Comparison of ENCODE assay signal across 23 mouse cellular contexts in the genomic region with DNA sequence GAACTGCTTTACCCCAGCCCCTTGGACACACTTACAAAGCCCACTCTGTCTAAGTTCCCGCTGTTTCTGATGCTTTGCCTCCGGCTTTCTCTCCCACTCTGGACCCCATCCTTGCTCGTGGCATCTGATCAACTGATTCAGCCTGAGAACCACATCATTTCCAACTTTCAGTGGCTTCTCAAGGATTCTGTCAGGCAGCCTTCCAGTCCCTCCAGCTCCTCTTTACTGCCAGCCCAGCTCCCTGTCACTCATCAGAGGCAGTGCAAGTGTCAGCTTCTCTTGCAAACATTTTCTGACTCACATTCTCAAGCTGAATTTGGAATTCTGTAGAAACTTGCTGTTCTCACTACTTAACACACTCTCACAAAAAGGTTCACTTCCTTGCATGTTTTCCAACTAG. TPM values are rescaled to one million over a fixed set of nuclear protein-coding genes. Genes with fewer than 3 reads are reported as not detected.
DNase-seq lines count a peak whose midpoint lies in the region.
"Had no signal": no experiment of that assay in that cellular context is flagged by ENCODE, and none has a peak within 500 bp of the region (broad histone marks: within the 10 kb centered on the region; RNA-seq: fewer than 3 reads in every experiment).

No protein-coding gene starts in this region.

- peak; percentile 56 for DNase-seq in heart, adult 11 months
- no peak for DNase-seq in heart, postnatal 4 days
- DNase-seq in right cerebral cortex, postnatal 4 days: peak; percentile 7
- DNase-seq in right cerebral cortex, adult 2 months (ENCODE audit: low spot score in 2 of 2): no peak
- no peak for DNase-seq in urinary bladder, adult 2 months (ENCODE audit: low spot score)
- DNase-seq: adrenal gland, adult 8-10 months; cerebellum, adult 11-12 months; cerebellum, adult 9-11 months; gastrocnemius, postnatal 14 days; kidney, adult 9 months; layer of hippocampus, adult 9-11 months; lung, embryonic 14.5 days; lung, postnatal 36 days had no signal

- H3K4me3 ChIP-seq in brown adipose tissue, adult 24 weeks (ENCODE audit: insufficient read depth, low read depth, low read length): no peak overlapping the region
- H3K4me3 ChIP-seq: erythroblast, embryonic 14.5 days; limb, embryonic 12.5 days; liver, embryonic 15.5 days had no signal

- 0 out of 2 replicates have a peak overlapping the region, but pooled peaks have one; percentile 2 for H3K27ac ChIP-seq in brown adipose tissue, adult 24 weeks (replicated peaks; ENCODE audit: low read depth, low read length)
- H3K27ac ChIP-seq: hindbrain, embryonic 14.5 days; limb, embryonic 12.5 days; liver, embryonic 15.5 days; stomach, postnatal 0 days had no signal

- peaks cover 3% of the 10 kb centered on the region; the same call in 1 of the 2 replicates for H3K4me1 ChIP-seq in brown adipose tissue, adult 24 weeks (ENCODE audit: control insufficient read depth, insufficient read depth, insufficient read length, low read length)
- H3K4me1 ChIP-seq: liver, embryonic 15.5 days had no signal

RNA-seq across cellular contexts. Expression of gene Me1, which starts 34.5 kb away (rescaled TPM):
- total RNA-seq in heart, postnatal 4 days (2021): 10 to 100 TPM; 42.5 to 46.4 TPM
- 817 and 987 TPM in 2 replicates for polyA plus RNA-seq in brown adipose tissue, adult 24 weeks (2012; ENCODE audit: insufficient read depth, insufficient read length, missing spikeins)
- polyA plus RNA-seq in urinary bladder, adult 2 months (2012; rRNA removed): 120 and 127 TPM in 2 replicates
- total RNA-seq: granulocyte monocyte progenitor cell, adult 5-6 weeks; megakaryocyte, adult 5-6 weeks; neutrophil, adult 5-6 weeks had no signal
- polyA plus RNA-seq: activated CD4-positive, CD25-positive, alpha-beta regulatory T cell, adult 4 months had no signal

Comparison
In these comparisons a context has a peak if more than half of its experiments do, and no peak if none do; other contexts are left out.
1. DNase-seq: peak in heart, adult 11 months (single experiment) and right cerebral cortex, postnatal 4 days (single experiment); none in heart, postnatal 4 days (single experiment), right cerebral cortex, adult 2 months (0 of 2) and urinary bladder, adult 2 months (single experiment).